Mouse (Mus musculus): ENCODE measurements around the gene Ptrh2.

DNA sequence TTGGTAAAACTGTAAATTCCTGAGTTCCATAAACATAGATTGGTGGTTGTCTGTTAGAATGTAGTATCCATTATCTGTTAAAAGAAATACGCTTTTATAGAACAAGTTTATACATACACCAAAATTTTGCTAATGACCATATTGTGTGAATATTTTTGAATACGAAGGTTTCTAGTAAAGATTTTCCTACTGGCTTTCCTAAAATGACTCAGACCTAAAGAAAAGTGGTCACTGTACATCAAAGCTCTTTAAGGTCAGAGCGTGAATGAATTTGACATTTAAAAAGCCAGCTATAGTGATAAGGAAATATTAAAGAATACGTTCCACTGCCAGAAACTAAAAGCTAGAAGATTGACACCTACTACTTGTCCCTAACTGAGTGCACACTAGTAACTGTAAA lies 39.2 kb upstream of the Ptrh2 start:
- TF ChIP-seq POLR2A (IDR thresholded peaks at IDR 0.05; ENCODE audit: borderline replicate concordance, extremely low read depth, low read depth, low read length) = no peak
- TF ChIP-seq CTCF (IDR thresholded peaks at IDR 0.05; ENCODE audit: insufficient read depth, low read length) = no peak
